Mouse (Mus musculus) embryonic fibroblast, embryonic 13.5 days (primary cell): ENCODE results near the gene Slc33a1.

ENCODE experiments used
- CTCF ChIP-seq: IDR thresholded peaks from 2 replicates; pipeline ENCODE4 v1.5.1; 2011; ENCODE audit warnings: mild to moderate bottlenecking, control low read depth, low read length, moderate library complexity, borderline replicate concordance; ENCODE audit not compliant: insufficient read depth
- POLR2A ChIP-seq: IDR thresholded peaks from 2 replicates; pipeline ENCODE4 v1.6.1; 2011; ENCODE audit warnings: low read depth, mild to moderate bottlenecking, control low read depth, low read length, moderate library complexity

DNA sequence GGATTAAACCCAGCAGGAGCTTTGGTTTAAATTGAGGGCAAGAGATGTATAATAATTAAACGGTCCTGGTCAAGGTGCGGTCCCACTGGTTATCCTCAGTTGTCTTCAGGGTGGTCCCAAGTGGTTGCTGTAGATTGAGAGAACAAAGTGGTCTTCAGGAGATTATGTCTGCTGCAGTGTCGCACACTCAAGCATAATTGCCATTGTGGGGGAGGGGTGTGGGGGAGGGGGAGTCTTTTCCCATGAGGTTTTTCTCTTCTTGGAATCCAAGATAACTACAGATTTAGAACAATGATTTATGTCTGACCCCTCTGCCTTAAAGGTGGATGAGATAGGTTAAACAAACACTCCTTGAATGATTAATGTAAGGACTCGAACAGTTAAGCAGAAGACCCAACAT, 54.3 kb downstream of the Slc33a1 start:
- TF ChIP-seq CTCF (no peak), POLR2A (no peak)
